Mouse (Mus musculus) intestine, embryonic 14.5 days (tissue): ENCODE data around the gene Lrba. TPM values are rescaled to one million over a fixed set of nuclear protein-coding genes. Genes with fewer than 3 reads are reported as not detected.
A peak's percentile ranks its signal among the peaks of the same experiment; 100 is the strongest.

ENCODE experiments used
- ATAC-seq: fragments of 200-750 bp; cut with Nextera tagmentation; replicated peaks from 2 replicates; pipeline ENCODE4 v1.8.0; 2017; ENCODE audit warnings: low read depth, moderate number of reproducible peaks, moderate TSS enrichment, moderate library complexity; ENCODE audit not compliant: low FRiP score, low TSS enrichment
- DNase-seq: peaks from one replicate; pipeline ENCODE4 v3.0.0-alpha.2; 2018; ENCODE audit warnings: low spot score
- H3K27ac ChIP-seq: fragments of 300-500 bp; sonication (generic); 2 replicates; pipeline ENCODE4 v1.5.1; 2014; ENCODE audit warnings: low read depth, mild to moderate bottlenecking, control low read depth
- H3K27me3 ChIP-seq: fragments of 300-500 bp; sonication (generic); replicated peaks from 2 replicates; pipeline ENCODE4 v1.6.1; 2014; ENCODE audit warnings: low read length, control low read depth; ENCODE audit not compliant: control insufficient read depth, insufficient read depth
- H3K36me3 ChIP-seq: fragments of 300-500 bp; sonication (generic); 2 replicates; pipeline ENCODE4 v1.6.1; 2014; ENCODE audit warnings: low read length, control low read depth; ENCODE audit not compliant: control insufficient read depth, insufficient read depth
- H3K4me1 ChIP-seq: fragments of 300-500 bp; sonication (generic); replicated peaks from 2 replicates; pipeline ENCODE4 v1.6.1; 2014; ENCODE audit warnings: low read length, control low read depth, mixed read lengths; ENCODE audit not compliant: control insufficient read depth, insufficient read depth
- H3K4me2 ChIP-seq: fragments of 300-500 bp; sonication (generic); 2 replicates; pipeline ENCODE4 v1.6.1; 2014; ENCODE audit warnings: low read length
- H3K4me3 ChIP-seq: fragments of 300-500 bp; sonication (generic); 2 replicates; pipeline ENCODE4 v1.5.1; 2014; ENCODE audit warnings: low read depth, low read length, control low read depth, mixed read lengths
- H3K9ac ChIP-seq: fragments of 300-500 bp; sonication (generic); 2 replicates; pipeline ENCODE4 v1.6.1; 2014; ENCODE audit warnings: mild to moderate bottlenecking, low read length
- H3K9me3 ChIP-seq: fragments of 300-500 bp; sonication (generic); 2 replicates; pipeline ENCODE4 v1.6.1; 2016; ENCODE audit warnings: low read length, control low read depth; ENCODE audit not compliant: control insufficient read depth
- WGBS: fragments of 180-500 bp; shearing (Covaris S2); extraction: QIAGEN DNeasy Blood & Tissue Kit; methylation state at CpG from one replicate; pipeline ENCODE4 v1.1.7; 2014; 5-methylcytosine and 5-hydroxymethylcytosine counted together
- polyA plus RNA-seq: library from polyadenylated mRNA; unstranded; fragments of >200 nt; fragmentation: Nextera tagmentation; extraction: Ambion mirVana; gene quantifications from 2 replicates; pipeline ENCODE4 v1.2.1, GENCODE M21; 2014

The Lrba gene
- polyA plus RNA-seq, 1 experiment from 2014 or later, result 14.1 TPM

DNA sequence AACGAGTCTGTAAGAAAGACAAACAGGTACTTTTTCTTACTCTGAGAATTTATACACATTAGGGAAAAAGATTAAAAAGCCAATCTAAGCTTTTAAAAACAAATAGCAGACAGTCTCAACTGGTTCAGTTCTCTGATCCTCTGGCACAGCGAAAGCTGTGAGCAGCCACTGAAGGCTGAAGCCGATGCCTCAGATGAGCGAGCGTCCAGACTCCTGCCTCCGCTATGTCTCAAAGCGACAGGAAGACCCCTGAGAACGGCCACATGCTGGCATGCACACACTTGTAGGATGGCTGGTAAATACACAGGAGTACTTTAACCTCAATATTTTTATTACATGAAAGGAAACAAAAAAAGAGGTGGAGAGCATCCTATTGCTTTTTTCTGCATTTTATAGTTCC lies 535.4 kb downstream of the Lrba start:
- peak overlapping the region; percentile 91 for H3K27ac ChIP-seq

DNA sequence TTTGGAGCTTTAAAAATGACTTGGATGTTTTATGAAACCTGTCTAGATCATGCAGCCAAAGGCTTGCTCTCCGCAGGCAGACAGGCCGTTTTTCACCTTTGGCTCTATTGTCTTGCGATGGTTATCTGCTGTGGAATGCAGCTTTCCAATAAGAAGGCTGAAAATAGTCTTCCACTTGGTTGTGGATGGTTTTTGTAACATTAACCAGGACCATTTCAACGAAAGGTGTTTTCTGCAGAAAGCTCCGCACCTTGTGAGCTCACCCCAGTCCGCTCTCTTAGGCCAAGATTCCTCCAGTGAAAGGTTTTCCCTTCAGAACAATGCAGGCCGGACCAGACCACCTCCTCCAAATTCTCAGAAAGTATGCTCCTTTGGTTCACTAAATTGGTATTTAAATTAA lies 536.0 kb downstream of the Lrba start:
- ATAC-seq, result 0 out of 2 replicates have a peak, but pooled peaks have one; percentile 22
- Histone ChIP-seq H3K4me1 (peaks cover 12% of the 10 kb centered on the region), H3K4me2 (peak overlapping the region; percentile 54), H3K9ac (peak overlapping the region; percentile 59), H3K27ac (peak overlapping the region; percentile 83), H3K36me3 (no peaks in the 10 kb centered on the region), H3K9me3 (no peaks in the 10 kb centered on the region), H3K27me3 (no peaks in the 10 kb centered on the region), H3K4me3 (peak overlapping the region; percentile 13; the same call in 1 of the 2 replicates)
- 38% methylated on average over 7 of the region's 7 CpGs for WGBS
- no peak for DNase-seq

More for the DNA sequence above, 535.4 kb downstream of the Lrba start:
- peak overlapping the region; percentile 20 for H3K4me3 ChIP-seq
- H3K4me1 ChIP-seq, result peaks cover 18% of the 10 kb centered on the region
- no peak for ATAC-seq
- H3K4me2 ChIP-seq, result peak overlapping the region; percentile 54
- no peak for DNase-seq
- no peaks in the 10 kb centered on the region for H3K27me3 ChIP-seq
- no peaks in the 10 kb centered on the region for H3K36me3 ChIP-seq
- H3K9me3 ChIP-seq, result no peaks in the 10 kb centered on the region
- WGBS, result 33% methylated on average over 8 of the region's 8 CpGs
- H3K9ac ChIP-seq, result peak overlapping the region; percentile 71

DNA sequence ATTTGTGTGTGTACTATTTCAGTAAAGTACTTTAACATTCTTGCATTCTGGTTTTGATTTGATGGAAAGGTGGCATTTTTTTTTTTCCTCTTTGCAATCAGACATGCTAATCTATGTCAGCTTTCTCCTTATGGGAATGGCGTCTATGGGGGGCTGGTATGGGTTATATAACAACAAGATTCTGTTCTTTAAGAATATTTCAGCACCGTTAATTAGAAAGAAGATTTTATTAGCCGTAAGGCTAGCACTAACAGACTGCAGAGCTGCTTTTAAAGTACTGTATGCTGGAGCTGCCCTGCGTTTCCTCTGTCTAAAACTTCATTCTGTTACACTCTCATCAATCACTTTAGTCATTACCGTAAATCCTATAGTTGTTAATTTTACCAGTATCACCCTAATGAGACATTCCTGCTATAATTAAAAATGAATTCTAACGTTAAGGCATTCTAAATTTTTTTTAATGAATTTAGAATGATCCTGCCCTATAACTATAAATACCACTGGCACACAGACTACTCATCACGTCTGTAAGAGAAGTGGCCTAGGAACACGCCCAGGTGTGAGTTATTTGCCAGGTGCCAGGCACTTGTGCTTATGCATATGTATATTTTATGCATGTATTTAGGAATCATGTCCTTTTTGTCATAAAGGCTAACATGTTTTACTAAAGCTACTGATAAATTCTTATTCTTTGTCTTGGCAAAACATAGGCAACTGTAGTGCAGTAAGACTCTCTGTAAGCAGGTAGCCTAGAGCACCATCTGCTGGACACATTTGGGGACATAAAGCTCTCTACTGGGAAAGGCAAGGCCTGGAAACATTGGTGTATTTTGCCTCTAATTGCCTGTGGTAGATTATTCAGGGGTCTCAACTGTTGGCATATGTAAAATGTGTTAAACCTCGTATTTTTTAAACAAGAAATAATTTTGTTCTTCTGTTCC lies 536.9 kb downstream of the Lrba start:
- Histone ChIP-seq H3K4me3 (peak overlapping the region; percentile 0; the same call in 1 of the 2 replicates), H3K36me3 (no peaks in the 10 kb centered on the region), H3K9ac (peak overlapping the region; percentile 59), H3K27me3 (no peaks in the 10 kb centered on the region), H3K27ac (peak overlapping the region; percentile 83), H3K4me1 (peaks cover 7% of the 10 kb centered on the region; the same call in 1 of the 2 replicates), H3K9me3 (no peaks in the 10 kb centered on the region), H3K4me2 (peak overlapping the region; percentile 54)
- DNase-seq, result peak; percentile 83
- peak; percentile 69; the same call in 1 of the 2 replicates for ATAC-seq
- WGBS, result 32% methylated on average over 9 of the region's 9 CpGs

DNA sequence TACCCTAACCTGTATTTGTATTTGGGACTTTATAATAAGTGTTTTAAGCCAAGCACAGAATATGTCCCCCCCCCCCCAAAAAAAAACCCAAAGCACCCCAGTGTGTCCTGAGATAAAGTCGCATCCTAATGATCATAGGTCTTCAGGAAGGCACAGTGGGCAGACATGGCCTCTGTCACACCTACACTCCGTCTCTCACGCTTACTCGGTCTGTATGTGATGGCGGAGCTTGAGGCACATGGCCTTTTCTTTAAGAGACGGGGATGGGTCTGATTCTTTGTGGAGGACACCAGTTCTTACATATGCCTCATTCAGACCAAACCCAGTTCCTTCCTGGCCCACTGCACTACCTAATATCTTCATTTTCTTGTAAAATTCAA lies 537.5 kb downstream of the Lrba start:
- Histone ChIP-seq H3K27ac (no peak overlapping the region), H3K9ac (no peak overlapping the region)
- 84% methylated on average over 6 of the region's 6 CpGs for WGBS

DNA sequence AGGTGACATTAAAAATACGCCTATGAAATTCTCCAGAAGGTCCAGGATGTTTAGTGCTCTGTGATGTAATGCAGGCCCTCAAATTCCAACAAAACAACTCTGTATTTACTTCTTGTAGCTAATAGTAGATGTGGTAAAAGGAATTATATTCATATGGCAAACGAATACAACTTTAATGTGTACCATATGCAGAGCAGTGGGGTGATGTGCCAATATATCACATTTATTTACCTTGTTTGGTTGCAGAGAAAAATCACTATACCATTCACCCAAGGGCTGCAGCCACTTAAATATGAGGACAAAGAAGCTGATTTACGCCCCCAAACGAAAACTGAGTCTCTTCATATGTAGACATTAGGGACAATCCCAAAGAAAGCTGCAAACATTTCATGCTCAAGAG lies 538.0 kb downstream of the Lrba start:
- no peaks in the 10 kb centered on the region for H3K9me3 ChIP-seq
- H3K27me3 ChIP-seq, result no peaks in the 10 kb centered on the region
- H3K9ac ChIP-seq, result no peak overlapping the region
- no peak overlapping the region for H3K4me3 ChIP-seq
- DNase-seq, result no peak
- H3K27ac ChIP-seq, result no peak overlapping the region
- no peaks in the 10 kb centered on the region for H3K4me1 ChIP-seq
- WGBS, result 71% methylated on average over 4 of the region's 4 CpGs
- no peak overlapping the region for H3K4me2 ChIP-seq
- ATAC-seq, result no peak
- no peaks in the 10 kb centered on the region for H3K36me3 ChIP-seq

More for the DNA sequence above, 537.5 kb downstream of the Lrba start:
- no peak for DNase-seq
- Histone ChIP-seq H3K4me1 (0 out of 2 replicates have a peak, but pooled peaks cover 3% of the 10 kb centered on the region), H3K36me3 (no peaks in the 10 kb centered on the region), H3K9me3 (no peaks in the 10 kb centered on the region), H3K27me3 (no peaks in the 10 kb centered on the region), H3K4me2 (no peak overlapping the region), H3K4me3 (no peak overlapping the region)
- ATAC-seq, result no peak

DNA sequence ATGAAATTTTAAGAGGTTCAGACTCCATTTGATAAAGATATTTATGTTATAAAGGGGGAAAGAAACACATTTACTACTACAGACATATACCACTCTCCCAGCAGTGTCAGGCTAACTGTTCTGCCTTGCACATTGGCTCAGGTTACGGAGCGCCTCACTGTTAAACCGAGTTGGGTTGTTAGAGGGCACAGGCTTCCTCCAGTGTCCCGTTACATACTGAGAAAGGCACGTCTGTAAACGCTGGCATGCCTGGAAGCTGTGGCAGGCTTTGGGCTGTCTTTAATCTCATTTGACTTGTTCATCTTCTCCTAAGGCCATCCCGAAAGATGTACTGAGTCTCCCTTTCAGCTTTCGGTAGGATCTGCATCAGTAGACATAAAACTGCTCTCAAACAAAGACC lies 544.1 kb downstream of the Lrba start:
- Histone ChIP-seq H3K9me3 (no peaks in the 10 kb centered on the region), H3K9ac (no peak overlapping the region), H3K27ac (peak overlapping the region; percentile 36; the same call in 1 of the 2 replicates), H3K4me1 (peaks cover 11% of the 10 kb centered on the region; the same call in 1 of the 2 replicates), H3K36me3 (peaks cover 5% of the 10 kb centered on the region; the same call in 1 of the 2 replicates), H3K4me3 (no peak overlapping the region), H3K4me2 (peak overlapping the region; percentile 24; the same call in 1 of the 2 replicates), H3K27me3 (no peaks in the 10 kb centered on the region)
- WGBS, result 25% methylated on average over 8 of the region's 8 CpGs
- no peak for DNase-seq
- ATAC-seq, result no peak

DNA sequence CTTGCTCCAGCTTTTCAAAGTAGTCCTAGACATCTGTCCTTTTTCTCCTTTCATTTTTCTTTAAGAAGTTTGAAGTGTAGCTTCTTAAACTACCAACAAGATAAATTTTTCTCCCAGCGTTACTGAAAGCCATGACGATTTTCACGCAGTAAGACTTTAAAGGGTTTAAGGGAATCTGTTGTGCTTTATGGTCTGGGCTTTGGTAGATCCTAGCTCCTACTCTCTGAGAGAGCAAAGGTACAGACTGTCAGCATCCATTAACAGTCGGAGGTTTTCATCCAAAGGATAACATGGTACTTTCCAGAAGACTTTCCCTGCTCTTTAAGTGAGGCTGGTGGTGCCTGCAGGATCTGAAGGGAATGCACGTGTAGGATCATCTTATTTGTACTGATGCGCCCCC lies 544.5 kb downstream of the Lrba start:
- 44% methylated on average over 6 of the region's 6 CpGs for WGBS
- no peak for ATAC-seq

DNA sequence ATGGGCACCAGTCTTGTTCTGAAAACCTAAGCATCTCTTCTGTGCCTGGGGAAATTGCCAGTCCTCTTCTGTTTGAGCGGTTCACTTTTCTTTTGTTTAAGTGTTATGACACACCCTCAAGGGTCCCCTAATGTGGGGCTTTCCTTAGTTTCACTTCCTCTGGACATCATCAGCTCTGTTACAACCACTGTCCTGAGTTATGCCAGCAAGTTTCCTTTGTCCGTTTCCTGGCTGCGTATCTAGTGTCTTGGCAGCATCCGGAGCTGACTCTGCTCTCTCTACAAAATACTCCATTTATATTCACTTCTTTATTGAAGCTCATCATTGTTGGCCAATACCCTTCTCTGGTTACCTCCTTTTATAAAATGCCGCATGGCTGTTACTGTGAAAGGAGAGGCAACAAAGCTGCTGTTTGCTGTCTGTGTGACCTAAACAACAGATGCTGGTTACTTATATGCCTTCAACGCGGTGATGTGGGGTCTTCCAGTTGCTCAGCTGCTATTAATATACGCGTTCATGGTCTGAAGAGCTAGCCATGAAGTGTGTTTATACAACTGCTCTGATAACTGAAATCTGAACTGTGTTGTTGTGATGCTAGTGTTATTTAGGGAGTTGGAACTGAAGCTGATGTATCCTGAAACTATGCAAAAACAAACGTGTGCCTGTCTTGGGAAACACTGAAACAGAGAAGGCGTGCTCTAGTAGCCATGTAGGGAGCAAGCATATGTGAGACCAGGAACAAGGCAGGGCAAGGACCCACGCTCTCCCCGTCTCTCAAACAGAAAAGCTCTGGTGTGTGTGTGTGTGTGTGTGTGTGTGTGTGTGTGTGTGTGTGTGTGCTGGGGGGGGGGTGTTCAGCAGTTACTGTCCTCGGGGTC lies 550.3 kb downstream of the Lrba start:
- peaks cover 14% of the 10 kb centered on the region for H3K36me3 ChIP-seq
- H3K27ac ChIP-seq, result peak overlapping the region; percentile 64
- no peak overlapping the region for H3K4me3 ChIP-seq
- H3K4me1 ChIP-seq, result peaks cover 20% of the 10 kb centered on the region
- peak overlapping the region; percentile 12; the same call in 1 of the 2 replicates for H3K4me2 ChIP-seq
- WGBS, result 53% methylated on average over 14 of the region's 14 CpGs
- no peaks in the 10 kb centered on the region for H3K9me3 ChIP-seq
- H3K9ac ChIP-seq, result no peak overlapping the region
- no peak for DNase-seq
- ATAC-seq, result no peak
- H3K27me3 ChIP-seq, result no peaks in the 10 kb centered on the region

More for the DNA sequence above, 544.5 kb downstream of the Lrba start:
- peak overlapping the region; percentile 24; the same call in 1 of the 2 replicates for H3K4me2 ChIP-seq
- peaks cover 7% of the 10 kb centered on the region; the same call in 1 of the 2 replicates for H3K36me3 ChIP-seq
- H3K27me3 ChIP-seq, result no peaks in the 10 kb centered on the region
- H3K9ac ChIP-seq, result no peak overlapping the region
- no peaks in the 10 kb centered on the region for H3K9me3 ChIP-seq
- H3K27ac ChIP-seq, result peak overlapping the region; percentile 36; the same call in 1 of the 2 replicates
- no peak overlapping the region for H3K4me3 ChIP-seq
- DNase-seq, result no peak
- peaks cover 11% of the 10 kb centered on the region for H3K4me1 ChIP-seq
